Mouse (Mus musculus) heart, adult 9 months (tissue): ENCODE measurements around the gene E430018J23Rik.
"Not testable (repeated sequence)": the region's sequence is repeated elsewhere in the genome, so short reads cannot be mapped to it uniquely, and the experiment has no call there.

Experiments used
- DNase-seq, 2 experiments: peaks; one replicate each; pipeline ENCODE4 v3.0.0; 2022; ENCODE audit warnings: low spot score in 2 of 2

E430018J23Rik gene

DNA sequence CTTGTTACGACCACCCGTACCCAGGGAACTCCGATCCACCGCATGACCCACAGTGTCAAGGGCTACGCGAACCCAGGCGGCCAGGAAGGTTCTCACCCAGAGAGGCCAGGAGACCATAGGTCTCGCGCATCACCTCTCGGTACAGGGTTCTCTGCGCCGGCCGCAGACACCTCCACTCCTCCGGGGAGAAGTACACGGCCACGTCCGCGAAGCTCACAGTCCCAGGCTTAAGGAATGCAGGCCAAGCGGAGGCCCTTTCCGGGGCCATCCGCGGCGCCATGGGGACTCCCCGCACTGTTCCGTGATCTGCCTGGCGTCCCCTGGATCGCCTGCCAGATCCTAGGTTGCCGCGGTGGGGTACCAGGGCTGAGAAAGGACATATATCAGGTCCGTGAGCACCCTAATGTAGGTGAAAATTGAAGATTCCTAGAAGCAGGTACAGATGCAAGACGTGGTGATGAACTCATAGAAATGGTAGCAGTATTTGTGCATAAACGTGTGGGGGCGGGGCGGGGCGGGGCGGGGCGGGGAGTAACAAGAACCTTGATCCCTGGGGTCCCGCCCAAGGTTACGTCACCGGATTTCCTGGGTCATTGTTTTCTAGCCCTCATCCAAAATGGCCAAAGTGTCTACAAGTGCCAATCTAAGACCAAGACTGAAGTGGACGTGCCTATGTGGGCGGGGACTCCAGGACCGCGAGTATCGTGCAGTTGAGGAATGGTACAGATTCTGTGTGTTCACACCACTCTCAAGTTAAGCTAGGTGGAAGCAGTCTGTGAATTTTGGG is at the start of gene E430018J23Rik:
Gene E430018J23Rik (minus strand): TSS at position 473 of the 787 bp plus-strand sequence.
- peak; percentile 98 to 99 for DNase-seq

DNA sequence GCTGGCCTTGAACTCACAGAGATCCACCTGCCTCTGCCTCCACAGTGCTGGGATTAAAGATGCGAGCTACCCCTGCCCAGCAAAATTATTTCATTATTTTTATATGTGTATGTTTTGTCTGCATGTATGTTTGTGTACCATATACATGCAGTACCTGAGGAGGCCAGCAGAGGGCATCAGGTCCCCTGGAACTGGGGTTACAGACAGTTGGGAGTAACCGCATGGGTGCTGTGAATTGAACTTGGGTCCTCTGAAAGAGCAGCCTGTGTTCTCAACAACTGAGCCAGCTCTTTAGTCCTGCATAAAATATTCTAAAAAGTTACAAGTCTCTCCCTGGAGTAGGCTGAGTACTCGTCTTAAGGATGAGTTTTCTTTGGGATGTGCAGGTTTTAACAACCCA is 44.3 kb upstream of the E430018J23Rik start:
- DNase-seq: no peak

- DNase-seq: no peak
Measured at GRCm38 (mm10) chr7:127435206-127435605, 41.8 kb upstream of the E430018J23Rik start.

GRCm38 (mm10) chr7:127426354-127426753 is 32.9 kb upstream of the E430018J23Rik start:
- peak; percentile 60 to 72 for DNase-seq

DNA sequence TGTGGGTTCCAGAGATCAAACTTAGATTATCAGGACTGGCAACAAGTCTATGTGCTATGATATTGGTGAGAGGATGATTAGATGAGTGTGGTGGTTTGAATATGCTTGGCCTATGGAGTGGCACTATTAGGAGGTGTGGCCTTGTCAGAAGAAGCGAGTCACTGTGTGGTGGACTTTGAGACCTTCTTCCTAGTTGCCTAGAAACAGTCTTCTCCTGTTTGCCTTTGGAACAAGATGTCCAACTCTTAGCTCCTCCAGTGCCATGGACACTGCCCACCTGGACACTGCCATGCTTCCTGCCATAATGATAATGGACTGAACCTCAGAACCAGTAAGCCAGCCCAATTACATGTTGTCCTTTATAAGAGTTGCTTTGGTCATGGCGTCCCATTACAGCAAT is 32.5 kb upstream of the E430018J23Rik start:
- DNase-seq: no peak

DNA sequence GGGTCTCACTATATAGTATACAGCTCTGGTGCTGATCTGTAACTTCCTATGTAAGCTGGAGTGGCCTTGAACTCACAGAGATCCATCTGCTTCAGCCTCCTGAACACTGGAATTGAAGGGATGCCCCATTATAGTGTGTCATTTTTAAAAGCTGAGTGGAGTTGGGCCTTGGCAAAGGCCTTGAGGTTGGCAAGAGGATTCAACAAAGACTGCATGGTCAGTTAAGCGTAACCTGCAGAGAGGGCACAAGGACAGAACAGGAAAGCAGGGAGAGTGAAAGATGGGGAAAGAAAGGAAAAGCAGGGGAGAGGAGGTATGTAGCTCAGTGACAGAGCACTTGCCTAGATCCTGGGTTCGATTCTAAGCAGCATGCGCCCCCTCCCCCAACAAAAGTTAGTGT is 31.9 kb upstream of the E430018J23Rik start:
- no peak for DNase-seq

GRCm38 (mm10) chr7:127422247-127422646 is 28.8 kb upstream of the E430018J23Rik start:
- DNase-seq: peak; percentile 14 to 40

DNA sequence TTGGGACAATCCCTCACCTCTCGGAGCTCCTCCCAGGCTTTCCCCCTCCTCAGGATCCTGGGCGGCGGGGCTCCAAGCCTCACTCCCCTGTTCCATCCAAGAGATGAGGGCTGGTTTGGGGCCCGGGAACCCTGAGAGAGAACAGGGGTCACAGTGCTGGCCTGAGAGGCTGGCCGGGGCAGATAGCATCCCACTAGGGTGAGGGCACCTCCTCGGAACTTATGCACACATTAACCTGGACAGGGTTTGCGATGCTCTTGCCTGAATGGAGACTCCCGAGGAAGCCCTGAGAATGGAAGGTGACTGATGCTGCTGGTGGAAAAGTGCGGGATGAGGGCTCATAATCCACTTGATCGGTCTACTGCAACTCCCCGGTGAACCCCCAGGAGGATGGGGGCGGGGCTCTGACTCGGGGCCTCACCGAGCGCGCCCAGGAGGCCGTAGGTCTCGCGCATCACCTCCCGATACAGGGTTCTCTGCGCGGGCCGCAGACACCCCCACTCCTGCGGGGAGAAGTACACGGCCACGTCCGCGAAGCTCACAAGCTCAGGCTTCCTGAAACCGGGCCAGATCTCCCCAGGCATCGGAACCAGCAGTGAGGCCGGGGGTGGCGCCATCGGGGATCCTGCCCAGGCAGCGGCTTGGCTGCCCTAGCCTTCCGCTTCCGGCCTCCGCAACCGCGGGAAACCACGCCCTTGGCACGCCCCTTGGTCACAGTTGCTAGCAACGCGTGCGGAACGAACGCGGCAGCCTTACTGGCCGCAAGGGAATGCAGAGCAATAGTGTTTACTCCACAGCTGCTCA is 28.2 kb upstream of the E430018J23Rik start, which contains the start of gene Zfp688:
Gene Zfp688 (minus strand): TSS at position 681 of the 804 bp plus-strand sequence.
- peak; percentile 94 to 95 for DNase-seq

DNA sequence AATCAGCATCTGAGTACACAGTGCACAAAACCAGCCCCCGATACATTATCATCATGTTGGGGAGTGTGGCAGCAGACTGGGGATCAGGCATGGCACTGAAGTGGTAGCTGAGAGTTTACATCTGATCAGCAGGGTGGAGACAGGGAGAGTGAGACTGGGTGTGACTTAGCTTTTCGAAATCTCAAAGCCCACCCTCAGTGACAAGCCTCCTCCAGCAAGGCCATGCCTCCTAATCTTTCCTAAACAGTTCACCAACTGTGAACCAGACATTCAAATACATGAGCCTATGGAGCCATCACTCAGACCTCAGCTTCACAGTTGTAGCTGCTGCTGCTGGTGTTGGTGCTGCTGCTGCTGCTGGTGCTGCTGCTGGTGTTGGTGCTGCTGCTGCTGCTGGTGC is 18.0 kb upstream of the E430018J23Rik start:
- no peak for DNase-seq

DNA sequence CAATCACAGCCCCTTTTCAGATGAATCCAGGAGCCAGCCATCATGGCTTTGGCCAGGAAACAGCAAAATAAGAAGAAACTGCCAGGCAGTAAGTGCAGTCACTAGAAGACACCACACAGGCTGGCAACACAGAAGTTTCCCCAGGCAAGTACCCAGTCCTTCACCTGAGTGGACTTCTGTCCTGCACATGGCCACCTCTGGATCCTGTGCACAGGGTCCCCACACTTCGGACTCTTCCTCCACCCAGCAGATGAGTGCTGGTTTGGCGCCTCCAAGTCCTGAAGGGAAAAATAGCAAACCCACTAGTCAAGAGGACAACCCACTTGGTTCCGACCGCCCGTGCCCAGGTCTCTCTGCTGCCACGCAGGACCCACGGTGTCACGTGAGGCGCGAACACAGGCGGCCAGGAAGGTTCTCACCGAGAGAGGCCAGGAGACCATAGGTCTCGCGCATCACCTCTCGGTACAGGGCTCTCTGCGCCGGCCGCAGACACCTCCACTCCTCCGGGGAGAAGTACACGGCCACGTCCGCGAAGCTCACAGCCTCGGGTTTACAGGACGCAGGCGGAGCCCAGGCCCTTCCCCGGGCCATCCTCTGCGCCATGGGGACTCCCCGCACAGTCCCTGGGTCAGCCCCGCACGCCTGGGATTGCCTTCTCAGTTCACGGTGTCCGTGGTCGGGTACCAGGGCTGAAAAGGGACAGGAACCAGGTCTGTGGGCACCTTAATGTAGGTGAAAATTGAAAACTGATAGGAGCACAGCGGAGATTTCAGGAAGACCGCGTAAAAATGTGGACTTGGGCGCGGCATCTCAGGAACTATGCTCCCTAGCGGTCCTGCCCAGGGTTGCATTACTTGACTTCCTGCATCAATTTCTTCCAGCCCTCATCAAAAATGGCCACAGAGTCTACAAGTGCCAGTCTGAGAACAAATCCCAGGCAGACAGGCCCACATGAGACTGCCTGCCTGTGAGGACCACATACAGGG is 12.9 kb upstream of the E430018J23Rik start, which contains the start of gene Zfp764:
Gene Zfp764 (minus strand): TSS at position 821 of the 986 bp plus-strand sequence.
- DNase-seq: peak; percentile 81 to 91

DNA sequence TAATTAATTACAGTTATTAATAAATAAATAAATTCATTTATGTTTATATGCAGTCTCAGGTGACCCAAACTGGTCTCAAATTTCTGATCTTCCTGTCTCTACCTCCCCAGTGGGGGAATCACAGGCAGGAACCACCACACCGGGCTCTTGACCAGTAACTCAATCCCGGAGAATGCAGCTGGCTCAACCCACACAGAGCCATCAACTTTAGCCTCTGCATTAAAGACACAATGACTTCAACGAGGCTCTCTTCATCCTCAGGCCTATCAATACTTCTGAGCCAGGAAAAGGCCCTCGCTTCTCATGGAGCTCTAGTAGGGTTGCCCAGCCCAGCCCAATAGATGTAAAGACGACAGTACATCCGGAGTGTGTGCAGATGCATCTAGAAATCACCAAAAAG is 10.7 kb upstream of the E430018J23Rik start:
- not testable (repeated sequence) for DNase-seq

GRCm38 (mm10) chr7:127402980-127403379 is 9.6 kb upstream of the E430018J23Rik start:
- DNase-seq: no peak

- DNase-seq: no peak
Measured at GRCm38 (mm10) chr7:127400355-127400754, 6.9 kb upstream of the E430018J23Rik start.

- DNase-seq: no peak
Measured at GRCm38 (mm10) chr7:127393944-127394333, 510 bp upstream of the E430018J23Rik start.

GRCm38 (mm10) chr7:127392251-127392824 is 1.1 kb downstream of the E430018J23Rik start:
- no peak for DNase-seq

DNA sequence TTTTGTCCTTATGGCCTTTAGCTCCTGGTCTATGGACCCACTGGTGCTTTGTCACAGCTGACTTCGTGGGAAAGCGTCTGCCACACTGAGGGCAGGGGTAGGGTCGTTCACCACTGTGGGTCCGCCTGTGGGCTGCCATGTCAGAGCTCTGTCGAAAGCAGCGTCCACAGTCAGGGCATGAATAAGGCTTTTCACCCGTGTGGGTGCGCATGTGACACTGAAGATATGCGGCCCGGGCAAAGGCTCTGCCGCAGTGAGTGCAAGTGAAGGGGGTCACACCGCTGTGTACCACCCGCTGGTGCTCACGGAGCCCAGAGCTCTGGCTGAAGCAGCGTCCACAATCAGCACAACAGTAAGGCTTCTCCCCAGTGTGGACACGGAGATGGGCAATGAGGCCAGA is 1.9 kb downstream of the E430018J23Rik start:
- DNase-seq: no peak

DNA sequence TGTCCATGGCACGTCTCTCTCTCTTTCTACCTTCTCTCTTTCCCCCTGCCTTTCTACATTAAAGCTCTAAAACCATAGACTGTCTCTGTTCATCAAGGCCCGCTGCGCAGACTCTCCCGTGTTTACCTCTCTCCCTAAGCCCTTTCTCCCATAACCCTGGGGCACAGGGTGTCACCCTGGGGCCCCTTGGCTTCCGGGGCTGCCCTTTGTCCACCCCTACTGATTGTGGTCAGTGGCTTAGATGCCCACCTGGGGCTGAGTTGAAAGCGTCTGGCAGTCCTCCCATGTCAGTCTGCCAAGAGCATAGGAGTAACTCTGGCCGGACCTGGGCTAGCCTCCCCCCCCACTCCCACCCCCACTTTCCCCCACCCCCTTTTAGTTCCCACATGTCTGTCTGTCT is 3.1 kb downstream of the E430018J23Rik start:
- no peak for DNase-seq

DNA sequence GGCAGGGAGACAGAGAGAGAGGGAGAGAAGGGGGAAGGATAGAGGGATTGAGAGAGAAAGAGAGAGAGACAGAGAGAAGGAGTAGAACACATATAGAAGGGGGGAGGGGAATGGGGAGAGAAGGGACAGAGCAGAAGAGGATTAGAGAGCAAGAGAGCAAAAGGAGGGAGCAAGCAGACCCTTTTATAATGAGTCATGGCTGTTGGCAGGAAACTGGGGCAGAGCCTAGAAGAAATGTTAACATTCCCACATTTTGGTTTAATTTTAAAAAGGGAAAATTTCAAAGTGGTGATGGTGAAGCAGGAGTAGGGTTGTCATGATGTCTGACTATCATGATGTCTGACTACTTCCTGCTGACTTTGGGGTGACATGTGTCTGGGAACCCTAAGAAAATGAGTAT is 5.2 kb downstream of the E430018J23Rik start:
- DNase-seq: not testable (repeated sequence)

DNA sequence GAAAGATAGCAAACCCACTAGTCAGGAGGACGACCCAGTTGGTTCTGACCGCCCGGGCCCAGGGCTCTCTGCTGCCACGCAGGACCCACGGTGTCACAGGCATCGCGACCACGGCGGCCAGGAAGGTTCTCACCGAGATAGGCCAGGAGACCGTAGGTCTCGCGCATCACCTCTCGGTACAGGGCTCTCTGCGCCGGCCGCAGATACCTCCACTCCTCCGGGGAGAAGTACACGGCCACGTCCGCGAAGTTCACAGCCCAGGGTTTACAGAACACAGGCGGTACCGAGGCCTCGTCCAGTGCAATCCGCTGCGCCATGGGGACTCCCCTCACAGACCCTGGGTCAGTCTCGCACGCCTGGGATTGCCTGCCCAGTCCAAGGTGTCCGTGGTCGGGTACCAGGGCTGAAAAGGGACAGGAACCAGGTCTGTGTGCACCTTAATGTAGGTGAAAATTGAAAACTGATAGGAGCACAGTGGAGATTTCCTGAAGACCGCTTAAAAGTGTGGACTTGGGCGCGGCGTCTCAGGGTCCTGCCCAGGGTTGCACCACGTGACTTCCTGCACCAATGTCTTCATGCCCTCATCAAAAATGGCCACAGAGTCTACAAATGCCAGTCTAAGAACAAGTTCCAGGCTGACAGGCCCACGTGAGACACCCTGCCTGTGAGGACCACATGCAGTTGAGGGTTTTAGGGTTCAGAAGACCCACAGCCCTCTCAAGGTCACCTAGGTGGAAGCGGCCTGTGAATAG is 6.6 kb downstream of the E430018J23Rik start, which contains the start of gene 9130019O22Rik:
Gene 9130019O22Rik (minus strand): TSS at position 526 of the 752 bp plus-strand sequence.
- DNase-seq: peak; percentile 91 to 94

GRCm38 (mm10) chr7:127385560-127385959 is 7.9 kb downstream of the E430018J23Rik start:
- DNase-seq: not testable (repeated sequence)
